Mouse (Mus musculus) forebrain, embryonic 13.5 days (tissue): Measurements from ENCODE around the gene Extl1. TPM values are rescaled to one million over a fixed set of nuclear protein-coding genes. Genes with fewer than 3 reads are reported as not detected.
A peak's percentile ranks its signal among the peaks of the same experiment; 100 is the strongest.

Experiments used
- ATAC-seq: fragments of 200-750 bp; cut with Nextera tagmentation; 2 replicates; pipeline ENCODE4 v1.8.0; 2017
- H3K27ac ChIP-seq: fragments of 300-500 bp; sonication (generic); 2 replicates; pipeline ENCODE4 v1.5.1; 2015; ENCODE audit warnings: inconsistent platforms, mild to moderate bottlenecking, moderate library complexity
- H3K27me3 ChIP-seq: fragments of 300-500 bp; sonication (generic); 2 replicates; pipeline ENCODE4 v1.6.1; 2015; ENCODE audit warnings: mild to moderate bottlenecking, inconsistent platforms
- H3K36me3 ChIP-seq: fragments of 300-500 bp; sonication (generic); 2 replicates; pipeline ENCODE4 v1.6.1; 2015; ENCODE audit warnings: mild to moderate bottlenecking, inconsistent platforms; ENCODE audit not compliant: poor library complexity, severe bottlenecking
- H3K4me1 ChIP-seq: fragments of 300-500 bp; sonication (generic); 2 replicates; pipeline ENCODE4 v1.6.1; 2015; ENCODE audit warnings: inconsistent platforms
- H3K4me2 ChIP-seq: fragments of 300-500 bp; sonication (generic); 2 replicates; pipeline ENCODE4 v1.6.1; 2015; ENCODE audit warnings: inconsistent platforms, mild to moderate bottlenecking, moderate library complexity
- H3K4me3 ChIP-seq: fragments of 300-500 bp; sonication (generic); 2 replicates; pipeline ENCODE4 v1.5.1; 2015; ENCODE audit warnings: mild to moderate bottlenecking, inconsistent platforms
- H3K9ac ChIP-seq: fragments of 300-500 bp; sonication (generic); 2 replicates; pipeline ENCODE4 v1.6.1; 2015; ENCODE audit warnings: mild to moderate bottlenecking, inconsistent platforms
- H3K9me3 ChIP-seq: fragments of 300-500 bp; sonication (generic); replicated peaks from 2 replicates; pipeline ENCODE4 v1.6.1; 2016; ENCODE audit warnings: inconsistent platforms
- WGBS: fragments of 180-500 bp; shearing (Covaris S2); methylation state at CpG from one replicate; pipeline ENCODE4 v1.1.7; 2015; 5-methylcytosine and 5-hydroxymethylcytosine counted together
- polyA plus RNA-seq: library from polyadenylated mRNA; unstranded; fragments of >200 nt; fragmentation: Nextera tagmentation; extraction: Ambion mirVana; gene quantifications from 2 replicates; pipeline ENCODE4 v1.2.1, GENCODE M21; 2015

The Extl1 gene
- polyA plus RNA-seq, 1 experiment from 2014 or later = 0.12 TPM

DNA sequence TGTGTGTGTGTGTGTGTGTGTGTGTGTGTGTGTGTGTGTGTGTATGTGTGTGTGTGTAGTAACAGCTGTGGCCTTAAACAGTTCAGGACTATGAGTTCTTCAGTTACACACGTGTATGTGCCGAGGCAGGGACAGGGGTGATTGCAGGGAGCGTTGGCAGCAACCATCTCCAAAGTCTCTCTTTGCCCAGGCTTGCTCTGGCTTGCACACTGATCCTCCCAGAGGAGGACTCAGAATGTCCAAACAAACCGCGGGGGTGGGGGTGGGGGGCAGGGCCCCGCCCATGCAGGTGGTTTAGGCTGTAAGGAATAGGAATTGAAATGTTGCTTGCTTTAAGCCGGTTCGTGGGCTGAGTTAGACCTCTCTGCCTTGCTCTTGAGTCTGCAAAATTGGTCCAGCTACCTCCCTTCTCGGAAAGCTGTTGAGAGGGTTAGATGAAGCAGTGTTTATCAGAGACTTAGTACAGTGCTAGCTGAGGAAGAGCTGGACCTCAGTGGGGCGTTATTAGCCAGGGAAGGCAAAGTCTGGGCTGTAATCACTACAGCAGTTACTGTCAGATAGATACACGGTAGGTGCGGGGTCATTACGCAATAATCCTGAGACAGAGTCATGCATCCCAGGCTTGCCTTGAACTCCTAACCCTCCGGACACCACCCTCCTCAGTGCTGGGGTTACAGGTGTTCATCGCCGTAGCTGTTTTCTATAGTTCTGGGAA, 18.4 kb upstream of the Extl1 start:
- Histone ChIP-seq H3K4me1 (peaks cover 41% of the 10 kb centered on the region), H3K4me2 (peak overlapping the region; percentile 71), H3K9ac (no peak overlapping the region; the same call in 1 of the 2 replicates), H3K4me3 (no peak overlapping the region), H3K27ac (peak overlapping the region; percentile 57; the same call in 1 of the 2 replicates), H3K9me3 (no peaks in the 10 kb centered on the region), H3K27me3 (no peaks in the 10 kb centered on the region), H3K36me3 (no peaks in the 10 kb centered on the region)
- ATAC-seq = no peak
- whole genome bisulfite sequencing = 70% methylated on average over 16 of the region's 16 CpGs

DNA sequence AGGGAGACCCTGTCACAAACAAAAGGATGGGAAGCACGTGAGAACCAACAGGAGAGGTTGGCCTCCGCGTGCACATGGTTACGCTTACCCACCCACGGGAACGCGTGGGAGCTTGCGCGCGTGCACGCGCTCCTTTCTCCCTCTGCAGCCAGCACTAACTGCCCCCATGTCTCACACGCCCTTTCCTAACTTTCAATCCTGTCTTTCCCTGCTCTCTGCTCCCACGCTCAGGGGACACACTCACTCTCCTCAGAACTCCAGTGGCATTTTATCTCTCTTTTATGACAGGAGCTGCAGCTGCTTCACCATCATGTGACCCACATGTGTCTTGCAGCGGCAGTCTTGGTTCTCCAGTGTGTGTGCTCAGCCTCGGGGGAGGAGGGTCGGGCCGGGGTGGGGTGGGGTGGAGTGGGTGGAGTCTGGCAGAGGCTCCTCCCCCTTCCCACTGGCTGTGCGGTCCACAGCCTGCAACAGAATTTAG, 17.6 kb upstream of the Extl1 start:
- Histone ChIP-seq H3K36me3 (no peaks in the 10 kb centered on the region), H3K27ac (peak overlapping the region; percentile 57), H3K4me3 (peak overlapping the region; percentile 38), H3K27me3 (no peaks in the 10 kb centered on the region), H3K9ac (peak overlapping the region; percentile 63), H3K4me2 (peak overlapping the region; percentile 71), H3K9me3 (no peaks in the 10 kb centered on the region), H3K4me1 (peaks cover 46% of the 10 kb centered on the region)
- peak; percentile 80 for ATAC-seq
- 3% methylated on average over 19 of the region's 19 CpGs for WGBS

DNA sequence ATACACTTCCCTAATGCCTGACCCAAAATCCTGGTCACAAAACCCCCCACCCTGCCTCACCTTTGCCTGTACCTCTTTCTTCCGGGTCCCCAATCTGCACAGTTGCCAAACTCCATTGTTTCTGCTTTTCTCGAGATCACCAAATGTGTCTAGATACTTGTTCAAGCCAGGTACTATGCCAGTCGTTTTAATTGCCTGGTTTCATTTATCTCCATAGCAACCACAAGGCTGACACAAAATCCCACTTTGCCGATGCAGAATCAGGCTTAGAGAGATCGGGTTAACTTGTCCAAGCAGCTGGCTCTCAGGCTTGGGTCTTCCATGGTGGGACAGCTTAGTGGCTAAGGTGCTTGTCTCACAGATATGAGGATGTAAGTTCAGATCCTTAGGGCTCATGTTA, 16.6 kb upstream of the Extl1 start:
- WGBS = 11% methylated on average over 5 of the region's 5 CpGs
- Histone ChIP-seq H3K4me3 (no peak overlapping the region), H3K27ac (no peak overlapping the region; the same call in 1 of the 2 replicates)

DNA sequence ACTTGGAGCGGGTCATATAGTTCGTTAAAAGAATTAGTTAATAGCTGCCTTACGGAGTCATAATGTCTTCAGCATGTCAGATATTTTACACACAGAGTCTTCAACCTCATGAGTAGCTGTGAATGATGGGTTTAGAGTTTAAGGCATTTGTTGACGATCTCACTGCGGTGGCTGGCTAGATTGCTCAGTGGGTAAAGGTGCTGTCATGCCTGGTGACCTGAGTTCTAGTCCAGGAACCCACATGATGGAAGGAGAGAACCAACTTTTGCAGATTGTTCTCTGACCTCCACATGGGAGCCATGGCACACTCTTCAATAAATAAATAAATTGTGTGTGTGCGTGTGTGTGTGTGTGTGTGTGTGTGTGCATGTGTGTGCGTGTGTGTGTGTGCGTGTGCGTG, 14.1 kb upstream of the Extl1 start:
- H3K9me3 ChIP-seq = no peaks in the 10 kb centered on the region
- H3K27me3 ChIP-seq = no peaks in the 10 kb centered on the region
- no peaks in the 10 kb centered on the region for H3K36me3 ChIP-seq
- peaks cover 44% of the 10 kb centered on the region for H3K4me1 ChIP-seq
- WGBS = 91% methylated on average over 9 of the region's 9 CpGs
- no peak overlapping the region for H3K4me2 ChIP-seq
- no peak overlapping the region for H3K27ac ChIP-seq
- no peak overlapping the region for H3K9ac ChIP-seq
- ATAC-seq = no peak
- H3K4me3 ChIP-seq = no peak overlapping the region

More for the DNA sequence above, 16.6 kb upstream of the Extl1 start:
- no peaks in the 10 kb centered on the region for H3K9me3 ChIP-seq
- peaks cover 46% of the 10 kb centered on the region for H3K4me1 ChIP-seq
- H3K9ac ChIP-seq = no peak overlapping the region
- H3K36me3 ChIP-seq = no peaks in the 10 kb centered on the region
- peak overlapping the region; percentile 71 for H3K4me2 ChIP-seq
- H3K27me3 ChIP-seq = no peaks in the 10 kb centered on the region
- no peak for ATAC-seq

DNA sequence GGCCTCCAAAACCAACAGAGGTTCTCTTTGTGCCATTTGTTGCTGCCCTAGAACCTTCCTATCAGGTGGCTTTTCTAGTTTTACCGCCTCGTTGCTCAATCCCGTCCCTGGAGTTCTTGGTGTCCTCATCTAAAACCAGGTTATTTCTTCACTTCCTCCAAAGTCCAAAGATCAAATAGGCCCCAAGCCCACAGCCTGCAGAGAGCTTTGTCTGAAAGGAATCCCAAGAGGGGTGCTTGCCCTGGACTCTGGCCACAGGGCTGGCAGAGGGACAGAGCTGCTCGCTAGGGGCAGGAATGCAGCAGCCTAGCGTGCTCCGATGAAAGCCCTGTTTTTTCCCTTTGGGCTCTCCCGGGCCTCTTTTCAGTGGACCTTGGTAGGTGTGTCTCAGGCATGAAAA, 13.5 kb upstream of the Extl1 start:
- peak overlapping the region; percentile 51; the same call in 1 of the 2 replicates for H3K9ac ChIP-seq
- H3K9me3 ChIP-seq = no peaks in the 10 kb centered on the region
- H3K27me3 ChIP-seq = no peaks in the 10 kb centered on the region
- WGBS = 32% methylated on average over 7 of the region's 7 CpGs
- peak overlapping the region; percentile 88 for H3K4me2 ChIP-seq
- no peak overlapping the region for H3K27ac ChIP-seq
- no peak for ATAC-seq
- H3K36me3 ChIP-seq = no peaks in the 10 kb centered on the region
- peaks cover 46% of the 10 kb centered on the region for H3K4me1 ChIP-seq
- peak overlapping the region; percentile 10; the same call in 1 of the 2 replicates for H3K4me3 ChIP-seq

DNA sequence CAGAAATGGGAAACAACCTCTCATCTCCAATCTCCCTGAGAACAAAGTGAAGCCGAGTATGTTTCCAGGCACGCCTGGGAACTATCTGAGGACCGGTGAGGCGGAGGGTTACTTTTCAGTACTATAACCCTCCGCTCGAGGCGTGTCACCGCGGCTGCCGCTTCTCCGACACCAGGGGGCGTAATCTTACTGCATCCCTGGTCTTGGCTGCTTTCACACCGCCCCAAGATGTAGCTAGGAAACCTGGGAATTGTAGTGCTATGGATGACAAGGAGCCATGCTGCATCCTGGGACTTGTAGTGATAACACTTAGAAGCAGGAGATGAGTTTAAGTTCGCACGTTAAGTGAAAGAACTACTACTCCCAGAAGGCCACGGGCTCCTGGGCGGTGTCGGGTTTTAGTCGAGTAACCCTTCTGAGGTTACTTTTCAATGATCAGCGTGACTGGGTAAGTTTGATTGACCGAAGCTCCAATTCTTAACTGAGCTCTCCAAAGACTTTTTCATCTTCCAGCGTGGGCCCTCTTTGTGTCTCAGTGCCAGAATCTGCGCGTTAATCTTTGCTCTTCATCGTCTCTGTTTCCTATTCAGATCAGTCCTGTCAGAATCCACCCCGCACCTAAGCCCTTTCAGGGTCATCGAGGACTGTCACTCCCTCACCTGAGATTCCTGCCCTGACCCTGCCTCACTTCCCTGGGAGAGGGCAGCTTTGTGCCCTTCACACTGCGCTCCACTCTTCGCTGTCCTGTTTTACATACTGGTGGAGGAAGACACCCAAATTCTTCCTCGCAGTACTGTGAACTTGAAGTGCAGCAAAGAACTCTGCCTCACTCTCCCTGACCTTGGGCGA, 12.6 kb upstream of the Extl1 start, which contains the start of gene Pafah2:
TSS of gene Pafah2 (plus strand) at position 344 of the 849 bp plus-strand sequence.
- Histone ChIP-seq H3K27me3 (no peaks in the 10 kb centered on the region), H3K4me1 (peaks cover 39% of the 10 kb centered on the region), H3K4me2 (peak within 1 kb of the TSS; percentile 88), H3K9me3 (no peaks in the 10 kb centered on the region; the same call in 1 of the 2 replicates), H3K4me3 (peak within 1 kb of the TSS; percentile 53), H3K27ac (peak within 1 kb of the TSS; percentile 49), H3K9ac (peak within 1 kb of the TSS; percentile 66), H3K36me3 (no peaks in the 10 kb centered on the region)
- under 1% methylated on average over 31 of the region's 31 CpGs for WGBS
- peak; percentile 98 for ATAC-seq

DNA sequence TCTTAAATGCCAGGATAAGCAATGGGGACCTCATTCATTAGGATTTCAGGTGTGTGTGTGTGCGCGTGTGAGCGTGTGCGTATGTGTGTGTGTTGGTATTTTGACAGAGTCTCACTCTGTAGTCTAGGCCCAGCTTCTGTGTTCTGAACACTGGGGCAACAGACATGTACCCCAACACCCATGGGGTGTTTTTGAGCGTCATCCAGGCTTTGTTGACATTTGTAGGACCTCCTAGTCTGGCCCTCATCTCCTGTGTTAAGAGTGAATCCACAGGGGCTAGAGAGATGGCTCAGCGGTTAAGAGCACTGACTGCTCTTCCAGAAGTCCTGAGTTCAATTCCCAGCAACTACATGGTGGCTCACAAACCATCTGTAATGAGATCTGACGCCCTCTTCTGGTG, 11.5 kb upstream of the Extl1 start:
- no peak overlapping the region for H3K27ac ChIP-seq

DNA sequence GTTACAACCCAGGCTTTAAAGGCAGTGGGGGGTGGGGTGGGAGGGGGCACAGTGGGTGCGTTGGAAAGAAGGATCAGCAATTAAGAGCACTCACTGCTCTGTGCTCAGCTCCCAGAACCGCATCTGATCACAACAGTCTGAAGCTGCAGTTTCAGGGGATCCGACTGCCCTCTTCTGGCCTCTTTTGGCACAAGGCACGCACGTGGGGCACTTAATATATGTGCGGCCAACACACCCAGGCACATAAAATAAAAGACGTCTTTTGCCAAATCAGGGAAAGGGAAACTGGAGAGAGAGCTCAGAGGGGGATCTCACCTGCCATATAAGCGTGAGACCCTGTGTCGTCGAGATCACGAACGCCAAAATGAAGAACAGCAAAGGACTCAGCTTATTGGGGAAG, 9.4 kb upstream of the Extl1 start:
- Histone ChIP-seq H3K36me3 (no peaks in the 10 kb centered on the region), H3K4me3 (no peak overlapping the region), H3K9me3 (no peaks in the 10 kb centered on the region; the same call in 1 of the 2 replicates), H3K4me1 (peaks cover 22% of the 10 kb centered on the region), H3K27ac (no peak overlapping the region), H3K9ac (no peak overlapping the region), H3K4me2 (no peak overlapping the region), H3K27me3 (no peaks in the 10 kb centered on the region)
- no peak for ATAC-seq
- WGBS = 19% methylated on average over 12 of the region's 12 CpGs

More for the DNA sequence above, 11.5 kb upstream of the Extl1 start:
- Histone ChIP-seq H3K36me3 (no peaks in the 10 kb centered on the region), H3K4me2 (0 out of 2 replicates have a peak overlapping the region, but pooled peaks have one; percentile 61), H3K9me3 (no peaks in the 10 kb centered on the region; the same call in 1 of the 2 replicates), H3K4me3 (no peak overlapping the region), H3K27me3 (no peaks in the 10 kb centered on the region), H3K4me1 (peaks cover 29% of the 10 kb centered on the region), H3K9ac (no peak overlapping the region)
- 95% methylated on average over 7 of the region's 7 CpGs for WGBS
- no peak for ATAC-seq

DNA sequence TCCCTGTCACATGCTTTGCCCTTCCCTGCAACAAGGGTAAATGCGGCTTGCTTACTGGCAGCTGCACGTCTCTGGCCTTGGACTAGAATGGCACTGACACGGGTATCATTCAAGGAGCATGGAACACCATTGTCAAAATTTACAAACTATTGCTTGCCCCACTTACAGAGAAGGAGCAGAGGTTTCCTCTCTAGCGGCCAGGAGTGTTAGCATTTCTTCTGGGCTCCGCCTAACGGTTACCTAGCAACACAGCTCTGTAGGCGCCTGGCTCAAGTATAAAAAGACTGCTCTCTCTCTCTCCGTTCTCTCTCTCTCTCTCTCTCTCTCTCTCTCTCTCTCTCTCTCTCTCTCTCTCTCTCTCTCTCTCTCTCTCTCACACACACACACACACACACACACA, 8.9 kb upstream of the Extl1 start:
- ATAC-seq = no peak
- WGBS = 17% methylated on average over 8 of the region's 8 CpGs
- Histone ChIP-seq H3K4me3 (no peak overlapping the region), H3K27ac (no peak overlapping the region; the same call in 1 of the 2 replicates), H3K9ac (no peak overlapping the region), H3K36me3 (no peaks in the 10 kb centered on the region), H3K9me3 (no peaks in the 10 kb centered on the region; the same call in 1 of the 2 replicates), H3K27me3 (no peaks in the 10 kb centered on the region), H3K4me1 (peaks cover 19% of the 10 kb centered on the region), H3K4me2 (no peak overlapping the region)

DNA sequence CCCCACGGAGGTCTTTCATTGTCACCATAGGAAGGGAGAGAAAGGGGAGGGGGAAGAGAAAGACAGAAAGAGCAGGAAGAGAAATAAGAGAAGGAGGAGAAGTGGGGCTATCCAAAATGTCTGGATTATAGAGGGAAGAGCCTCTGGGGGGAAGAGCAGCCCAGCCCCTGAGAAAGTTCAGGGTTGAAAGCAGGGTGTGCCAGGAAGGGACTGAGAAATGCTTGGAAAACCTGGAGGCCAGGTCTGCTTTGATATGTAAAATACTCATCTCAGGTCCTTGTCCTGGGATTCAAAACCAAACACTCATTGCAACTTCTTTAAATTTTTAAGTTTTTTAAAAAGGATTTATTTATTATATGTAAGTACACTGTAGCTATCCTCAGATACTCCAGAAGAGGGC, 8.0 kb upstream of the Extl1 start:
- WGBS = 85% methylated on average over 1 of the region's 1 CpGs
- Histone ChIP-seq H3K9me3 (no peaks in the 10 kb centered on the region; the same call in 1 of the 2 replicates), H3K4me3 (no peak overlapping the region), H3K9ac (no peak overlapping the region), H3K27me3 (no peaks in the 10 kb centered on the region), H3K4me2 (no peak overlapping the region), H3K27ac (no peak overlapping the region), H3K4me1 (peaks cover 11% of the 10 kb centered on the region), H3K36me3 (no peaks in the 10 kb centered on the region)
- ATAC-seq = no peak

DNA sequence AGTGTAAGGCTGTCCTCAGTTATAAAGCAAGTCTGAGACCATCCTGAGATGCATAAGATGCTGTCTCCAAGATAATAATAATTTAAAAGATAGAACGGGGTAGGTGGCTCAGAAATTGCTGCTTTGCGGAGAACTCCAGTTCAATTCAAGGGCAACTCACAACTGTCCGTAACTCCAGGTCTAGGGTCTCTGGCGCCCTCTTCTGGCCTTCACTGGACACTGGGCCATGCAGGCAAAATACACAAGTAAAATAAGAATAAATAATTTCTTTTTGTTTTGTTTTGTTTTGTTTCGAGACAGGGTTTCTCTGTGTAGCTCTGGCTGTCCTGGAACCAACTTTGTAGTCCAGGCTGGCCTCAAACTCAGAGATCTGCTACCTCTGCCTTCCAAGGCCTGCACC, 4.7 kb upstream of the Extl1 start:
- Histone ChIP-seq H3K27ac (no peak overlapping the region), H3K36me3 (no peaks in the 10 kb centered on the region), H3K4me2 (no peak overlapping the region), H3K4me3 (no peak overlapping the region), H3K9me3 (no peaks in the 10 kb centered on the region; the same call in 1 of the 2 replicates), H3K27me3 (no peaks in the 10 kb centered on the region), H3K9ac (no peak overlapping the region), H3K4me1 (peaks cover 8% of the 10 kb centered on the region)
- WGBS = 19% methylated on average over 5 of the region's 5 CpGs
- no peak for ATAC-seq

DNA sequence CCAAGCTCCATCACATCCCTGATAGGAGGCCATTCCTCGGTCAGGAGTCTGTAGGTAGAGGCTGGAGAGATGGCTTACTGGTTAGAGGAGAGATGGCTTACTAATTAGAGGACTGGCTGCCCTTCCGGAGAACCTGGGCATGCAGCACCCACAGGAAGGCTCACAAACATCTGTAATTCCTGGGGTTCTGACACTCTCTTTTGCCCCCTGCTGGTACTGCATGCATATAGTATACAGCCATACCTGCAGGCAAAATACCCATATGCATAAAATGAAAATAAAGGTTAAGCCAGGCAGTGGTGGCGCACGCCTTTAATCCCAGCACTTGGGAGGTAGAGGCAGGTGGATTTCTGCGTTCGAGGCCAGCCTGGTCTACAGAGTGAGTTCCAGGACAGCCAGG, 3.6 kb upstream of the Extl1 start:
- Histone ChIP-seq H3K36me3 (no peaks in the 10 kb centered on the region), H3K4me3 (no peak overlapping the region), H3K27me3 (no peaks in the 10 kb centered on the region), H3K4me1 (peaks cover under 1% of the 10 kb centered on the region; the same call in 1 of the 2 replicates), H3K9ac (no peak overlapping the region), H3K4me2 (no peak overlapping the region), H3K9me3 (no peaks in the 10 kb centered on the region; the same call in 1 of the 2 replicates), H3K27ac (no peak overlapping the region)
- whole genome bisulfite sequencing = 71% methylated on average over 6 of the region's 6 CpGs
- no peak for ATAC-seq
